Mouse (Mus musculus): ENCODE measurements around the gene Slc6a6.

DNA sequence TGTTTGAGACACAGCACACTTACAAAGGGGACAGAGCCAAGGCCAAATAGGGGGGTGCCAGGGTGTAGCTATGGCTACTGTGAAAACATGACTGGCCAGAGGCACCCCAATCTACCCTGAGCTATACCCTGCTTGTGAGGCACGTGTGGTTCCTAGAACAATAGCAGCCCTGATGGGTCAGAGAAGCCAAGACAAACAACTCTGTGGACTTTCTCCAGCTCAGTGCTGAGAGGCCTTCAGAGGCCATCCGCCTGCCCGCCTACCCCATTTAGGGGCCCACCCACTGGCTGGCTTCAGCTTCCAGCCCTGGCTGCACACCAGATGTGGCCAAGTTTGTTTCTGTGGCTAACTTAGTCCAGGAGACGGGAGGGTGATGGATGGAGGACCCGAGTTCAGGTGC is 52.6 kb downstream of the Slc6a6 start:
- TF ChIP-seq CTCF (conservative IDR thresholded peaks at IDR 0.05; ENCODE audit: insufficient read depth, insufficient read length, low read depth, low read length) (no peak), POLR2A (IDR thresholded peaks at IDR 0.05; ENCODE audit: low read depth, low read length) (no peak)
